Mouse (Mus musculus) embryonic stem cell, embryonic (primary cell): ENCODE data around the gene Cfap126.

Experiments used
- CTCF ChIA-PET, 4 experiments: fragments of 300-600 bp in 2 of 4; fragments of 350-600 bp in 2 of 4; sonication (Branson Sonifier 250); formaldehyde crosslinking; loops; one replicate each; lab custom pipeline; 2022; ENCODE audit warnings: inconsistent platforms in 2 of 4; lab: Charles Lee
- POLR2A ChIA-PET, 4 experiments: fragments of 300-600 bp in 2 of 4; fragments of 350-600 bp in 2 of 4; sonication (Branson Sonifier 250); formaldehyde crosslinking; loops; one replicate each; lab custom pipeline; 2022; ENCODE audit warnings: antibody characterized with exemption in 4 of 4, inconsistent platforms in 1 of 4; lab: Charles Lee

Gene Cfap126

GRCm38 (mm10) chr1:171142981-171143380 is 29.3 kb downstream of the Cfap126 start:
- CTCF ChIA-PET = interaction anchor here in 2 of 4 experiments (0.6 to 1.3 kb wide), 4 partner anchors 23 to 123 kb away, joined by 3 to 8 read pairs (median 4); partner anchors contain the start of gene Tomm40l (in 1 of the 2)
- POLR2A ChIA-PET = interaction anchor here in 2 of 4 experiments (0.6 to 2.5 kb wide), 6 partner anchors 18 to 1455 kb away, joined by 3 to 6 read pairs (median 4); partner anchors contain the start of gene Dedd (in 1 of the 2)

- ChIA-PET POLR2A (interaction anchor here in 1 of 4 experiments (0.9 to 2.4 kb wide), 11 partner anchors 12 to 225 kb away, joined by 3 to 18 read pairs (median 3); partner anchors contain the start of gene Pcp4l1), CTCF (interaction anchor here in 1 of 4 experiments (1.4 kb wide), 1 partner anchor 39 kb away, joined by 3 read pairs; no protein-coding TSS in a partner anchor)
These were observed 36.4 kb downstream of the Cfap126 start, which contains the start of the genes Sdhc and Mpz for GRCm38 (mm10) chr1:171149974-171150760. Gene Sdhc, minus strand, starts transcription at chr1:171150603. Gene Mpz, plus strand, starts transcription at chr1:171150711.

- CTCF ChIA-PET = no interaction called here
These were observed 37.2 kb downstream of the Cfap126 start for GRCm38 (mm10) chr1:171150838-171151391.

GRCm38 (mm10) chr1:171151966-171152365 is 38.2 kb downstream of the Cfap126 start:
- POLR2A ChIA-PET = interaction anchor here in 2 of 4 experiments (0.6 to 1.8 kb wide), 9 partner anchors 8 to 285 kb away, joined by 3 to 7 read pairs (median 3); partner anchors contain the start of genes F11r (in 1 of the 2) and Nr1i3 (in 1 of the 2)
- CTCF ChIA-PET = no interaction called here

More at GRCm38 (mm10) chr1:171150838-171151391, 37.2 kb downstream of the Cfap126 start:
- POLR2A ChIA-PET = interaction anchor here in 3 of 4 experiments (0.6 to 1.8 kb wide), 12 partner anchors 9 to 224 kb away, joined by 3 to 7 read pairs (median 3); partner anchors contain the start of gene B4galt3 (in 1 of the 3)

GRCm38 (mm10) chr1:171156644-171157043 is 42.9 kb downstream of the Cfap126 start:
- ChIA-PET POLR2A (interaction anchor here in 2 of 4 experiments (0.6 to 1.8 kb wide), 2 partner anchors 12 to 45 kb away, joined by 4 to 5 read pairs; no protein-coding TSS in a partner anchor), CTCF (no interaction called here)

GRCm38 (mm10) chr1:171157965-171158364 is 44.2 kb downstream of the Cfap126 start:
- ChIA-PET POLR2A (interaction anchor here in 1 of 4 experiments (0.6 kb wide), 1 partner anchor 29 kb away, joined by 3 read pairs; no protein-coding TSS in a partner anchor), CTCF (interaction anchor here in 1 of 4 experiments (0.7 kb wide), 1 partner anchor 9 kb away, joined by 3 read pairs; no protein-coding TSS in a partner anchor)

- ChIA-PET POLR2A (interaction anchor here in 1 of 4 experiments (0.9 to 1.0 kb wide), 2 partner anchors 8 to 28 kb away, joined by 4 read pairs; no protein-coding TSS in a partner anchor), CTCF (interaction anchor here in 2 of 4 experiments (0.6 to 0.7 kb wide), 2 partner anchors 18 to 24 kb away, joined by 3 to 10 read pairs; no protein-coding TSS in a partner anchor)
These were observed 45.8 kb downstream of the Cfap126 start for GRCm38 (mm10) chr1:171159485-171159975.

- ChIA-PET CTCF (interaction anchor here in 2 of 4 experiments (0.6 to 1.8 kb wide), 2 partner anchors 42 to 58 kb away, joined by 7 to 15 read pairs; no protein-coding TSS in a partner anchor), POLR2A (interaction anchor here in 1 of 4 experiments (0.9 to 1.9 kb wide), 2 partner anchors 33 to 34 kb away, joined by 3 to 5 read pairs; partner anchors contain the start of gene Pcp4l1)
These were observed 48.8 kb downstream of the Cfap126 start for GRCm38 (mm10) chr1:171162526-171162925.

GRCm38 (mm10) chr1:171164258-171164657 is 50.5 kb downstream of the Cfap126 start:
- POLR2A ChIA-PET = interaction anchor here in 2 of 4 experiments (0.9 to 2.0 kb wide), 2 partner anchors 9 to 56 kb away, joined by 3 to 4 read pairs; no protein-coding TSS in a partner anchor

GRCm38 (mm10) chr1:171165629-171166345 is 52.1 kb downstream of the Cfap126 start:
- ChIA-PET CTCF (interaction anchor here in 1 of 4 experiments (0.6 kb wide), 1 partner anchor 38 kb away, joined by 3 read pairs; no protein-coding TSS in a partner anchor), POLR2A (interaction anchor here in 2 of 4 experiments (0.5 to 2.0 kb wide), 2 partner anchors 55 to 134 kb away, joined by 4 read pairs; no protein-coding TSS in a partner anchor)

More at GRCm38 (mm10) chr1:171164258-171164657, 50.5 kb downstream of the Cfap126 start:
- CTCF ChIA-PET = interaction anchor here in 2 of 4 experiments (1.0 to 2.4 kb wide), 8 partner anchors 10 to 117 kb away, joined by 3 to 14 read pairs (median 4); partner anchors contain the start of genes Pcp4l1 (in 1 of the 2), Ppox (in 1 of the 2) and Tomm40l (in 1 of the 2)

- CTCF ChIA-PET = interaction anchor here in 3 of 4 experiments (1.1 to 2.6 kb wide), 4 partner anchors 50 to 52 kb away, joined by 3 to 8 read pairs (median 4); no protein-coding TSS in a partner anchor
- POLR2A ChIA-PET = interaction anchor here in 2 of 4 experiments (1.0 to 2.2 kb wide), 5 partner anchors 12 to 53 kb away, joined by 3 to 11 read pairs (median 5); partner anchors contain the start of gene Tomm40l (in 1 of the 2)
These were observed 55.2 kb downstream of the Cfap126 start for GRCm38 (mm10) chr1:171168906-171169305.

- ChIA-PET POLR2A (interaction anchor here in 1 of 4 experiments (1.0 to 1.7 kb wide), 2 partner anchors 14 to 51 kb away, joined by 3 to 5 read pairs; no protein-coding TSS in a partner anchor), CTCF (interaction anchor here in 2 of 4 experiments (0.6 to 1.1 kb wide), 2 partner anchors 23 to 51 kb away, joined by 3 to 4 read pairs; no protein-coding TSS in a partner anchor)
These were observed 56.2 kb downstream of the Cfap126 start for GRCm38 (mm10) chr1:171169913-171170312.

- ChIA-PET CTCF (no interaction called here), POLR2A (no interaction called here)
These were observed 57.4 kb downstream of the Cfap126 start for GRCm38 (mm10) chr1:171171138-171171537.

- CTCF ChIA-PET = interaction anchor here in 2 of 4 experiments (0.7 to 0.9 kb wide), 2 partner anchors 48 to 109 kb away, joined by 5 to 6 read pairs; no protein-coding TSS in a partner anchor
- POLR2A ChIA-PET = interaction anchor here in 1 of 4 experiments (1.5 to 1.6 kb wide), 2 partner anchors 9 to 45 kb away, joined by 3 to 5 read pairs; no protein-coding TSS in a partner anchor
These were observed 59.1 kb downstream of the Cfap126 start for GRCm38 (mm10) chr1:171172779-171173178.
